In the genomic region with DNA sequence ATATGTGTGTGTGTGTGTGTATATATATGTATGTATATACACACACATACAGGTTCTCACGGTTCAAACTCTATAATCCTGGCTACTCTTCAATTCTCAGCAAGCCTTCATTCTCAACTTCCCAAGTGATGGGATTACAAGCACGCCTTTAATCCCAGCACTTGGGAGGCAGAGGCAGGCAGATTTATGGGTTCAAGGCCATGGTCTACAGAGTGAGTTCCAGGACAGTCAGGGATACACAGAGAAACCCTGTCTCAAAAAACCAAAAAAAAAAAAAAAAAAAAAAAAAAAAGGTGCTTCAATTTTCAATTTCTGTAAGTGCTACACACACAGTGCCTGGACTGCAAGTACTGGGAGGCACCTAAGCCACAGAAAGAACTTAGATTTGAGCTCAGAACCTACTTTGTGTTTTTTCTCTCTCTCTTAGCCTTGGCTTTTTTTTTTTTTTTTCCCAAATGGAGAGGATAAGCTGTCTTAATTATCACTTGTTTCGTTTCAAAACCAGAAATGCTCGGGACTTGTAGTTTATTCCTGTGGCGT, we compare ENCODE assay signal across 9 mouse cellular contexts. TPM values are rescaled to one million over a fixed set of nuclear protein-coding genes. Genes with fewer than 3 reads are reported as not detected.
A peak's percentile ranks its signal among the peaks of the same experiment; 100 is the strongest.
DNase-seq lines count a peak whose midpoint lies in the region; ATAC-seq and TF ChIP-seq lines count a peak whose summit lies in the region.
"Had no signal": no experiment of that assay in that cellular context is flagged by ENCODE, and none has a peak within 500 bp of the region (broad histone marks: within the 10 kb centered on the region; RNA-seq: fewer than 3 reads in every experiment).

No protein-coding gene starts in this region.

- 0 out of 2 replicates have a peak overlapping the region, but pooled peaks have one; percentile 41 for H3K27ac ChIP-seq in heart, embryonic 11.5 days (ENCODE audit: low read depth, low read length)
- peak overlapping the region; percentile 70 for H3K27ac ChIP-seq in heart, postnatal 0 days (ENCODE audit: low read depth)
- H3K27ac ChIP-seq in midbrain, embryonic 10.5 days (replicated peaks): peak overlapping the region; percentile 92; the same call in 1 of the 2 replicates

- no peak for TF ChIP-seq EP300 in heart, postnatal 0 days (IDR thresholded peaks at IDR 0.05; ENCODE audit: low read depth)

- peaks cover 7% of the 10 kb centered on the region; the same call in 1 of the 2 replicates for H3K4me1 ChIP-seq in heart, embryonic 11.5 days (ENCODE audit: control insufficient read depth, insufficient read depth, low read length)
- peaks cover 42% of the 10 kb centered on the region for H3K4me1 ChIP-seq in G1E (ENCODE audit: insufficient read depth, low read depth, low read length)
- peaks cover 10% of the 10 kb centered on the region; the same call in 1 of the 2 replicates for H3K4me1 ChIP-seq in heart, postnatal 0 days (ENCODE audit: control insufficient read depth, insufficient read depth)
- H3K4me1 ChIP-seq in midbrain, embryonic 10.5 days: peaks cover 20% of the 10 kb centered on the region

- ATAC-seq in heart, embryonic 11.5 days (replicated peaks; ENCODE audit: insufficient number of reproducible peaks, low FRiP score, low TSS enrichment): no peak
- no peak for ATAC-seq in G1E (ENCODE audit: extremely low read depth, insufficient number of reproducible peaks, low FRiP score, poor library complexity, severe bottlenecking)
- no peak for ATAC-seq in heart, postnatal 0 days (ENCODE audit: insufficient read depth, low read depth)
- ATAC-seq in megakaryocyte progenitor cell, adult 5-6 weeks (replicated peaks; ENCODE audit: poor library complexity): no peak

- H3K4me3 ChIP-seq in heart, embryonic 11.5 days (ENCODE audit: low read depth, low read length): peak overlapping the region; percentile 76
- peak overlapping the region; percentile 82; the same call in 1 of the 2 replicates for H3K4me3 ChIP-seq in G1E (ENCODE audit: low read depth, low read length)
- peak overlapping the region; percentile 82 for H3K4me3 ChIP-seq in heart, postnatal 0 days (ENCODE audit: low read depth, low read length)
- peak overlapping the region; percentile 88 for H3K4me3 ChIP-seq in midbrain, embryonic 10.5 days

- WGBS in heart, embryonic 11.5 days (ENCODE audit: insufficient replicate concordance): 48% methylated on average over 5 of the region's 5 CpGs
- 47% methylated on average over 5 of the region's 5 CpGs for WGBS in heart, postnatal 0 days
- 59% methylated on average over 5 of the region's 5 CpGs for WGBS in midbrain, embryonic 10.5 days

- no peak for TF ChIP-seq CTCF in G1E (IDR thresholded peaks at IDR 0.05; ENCODE audit: low read depth, low read length)
- TF ChIP-seq CTCF in heart, postnatal 0 days (IDR thresholded peaks at IDR 0.05; ENCODE audit: low read depth): no peak

- H3K4me2 ChIP-seq in heart, embryonic 11.5 days: peak overlapping the region; percentile 92
- H3K4me2 ChIP-seq in heart, postnatal 0 days (ENCODE audit: low read depth, low read length): peak overlapping the region; percentile 98

- H3K9me3 ChIP-seq in heart, embryonic 11.5 days (replicated peaks; ENCODE audit: control insufficient read depth, low read length): no peaks in the 10 kb centered on the region
- H3K9me3 ChIP-seq in G1E (replicated peaks): peaks cover 3% of the 10 kb centered on the region; the same call in 1 of the 2 replicates
- H3K9me3 ChIP-seq in heart, postnatal 0 days (replicated peaks; ENCODE audit: control insufficient read depth, low read length): no peaks in the 10 kb centered on the region
- no peaks in the 10 kb centered on the region for H3K9me3 ChIP-seq in midbrain, embryonic 10.5 days (replicated peaks)

- H3K9ac ChIP-seq in heart, embryonic 11.5 days (ENCODE audit: low read depth, low read length): 0 out of 2 replicates have a peak overlapping the region, but pooled peaks have one; percentile 6
- H3K9ac ChIP-seq in heart, postnatal 0 days (replicated peaks; ENCODE audit: low read depth, low read length): no peak overlapping the region

- no peaks in the 10 kb centered on the region for H3K27me3 ChIP-seq in heart, embryonic 11.5 days (ENCODE audit: control insufficient read depth, insufficient read depth, low read length)
- H3K27me3 ChIP-seq in G1E (ENCODE audit: insufficient read depth, low read length): no peaks in the 10 kb centered on the region
- H3K27me3 ChIP-seq in heart, postnatal 0 days (ENCODE audit: control insufficient read depth, insufficient read depth, low read length): no peaks in the 10 kb centered on the region
- H3K27me3 ChIP-seq in midbrain, embryonic 10.5 days (ENCODE audit: low read depth, poor library complexity, severe bottlenecking): no peaks in the 10 kb centered on the region

- no peak for DNase-seq in heart, adult 18-20 months
- no peak for DNase-seq in G1E (ENCODE audit: low spot score)
- DNase-seq in heart, postnatal 0 days (ENCODE audit: low spot score): no peak
- DNase-seq in midbrain, embryonic 10.5 days (ENCODE audit: low spot score): no peak
- DNase-seq in ovary, postnatal 14 days (ENCODE audit: low spot score): no peak
- DNase-seq in thymus, postnatal 4 days: no peak

- H3K36me3 ChIP-seq in heart, embryonic 11.5 days (ENCODE audit: control insufficient read depth, insufficient read depth, low read length): no peaks in the 10 kb centered on the region
- H3K36me3 ChIP-seq in G1E (replicated peaks): peaks cover 20% of the 10 kb centered on the region
- H3K36me3 ChIP-seq in heart, postnatal 0 days (replicated peaks; ENCODE audit: control insufficient read depth, insufficient read depth, low read length): no peaks in the 10 kb centered on the region
- no peaks in the 10 kb centered on the region for H3K36me3 ChIP-seq in midbrain, embryonic 10.5 days

RNA-seq across cellular contexts. Expression of a gene that starts 7.6 kb away (rescaled TPM):
- polyA plus RNA-seq in heart, embryonic 11.5 days (2014; fragmentation: Nextera tagmentation; extraction: Ambion mirVana): 7.9 and 10.1 TPM in 2 replicates
- 1 to 10 TPM; 4.8 to 5.3 TPM for total RNA-seq in heart, adult 18-20 months (2021)
- 28.6 and 31.6 TPM in 2 replicates for total RNA-seq in G1E (2014; fragmentation: Nextera tagmentation)
- total RNA-seq in G1E (2017): 41.0 and 41.8 TPM in 2 replicates
- polyA plus RNA-seq in G1E (2012): 92.3 and 106 TPM in 2 replicates
- total RNA-seq in heart, postnatal 0 days (2014; rRNA removed; ENCODE audit: low replicate concordance): 15.3 and 17.0 TPM in 2 replicates
- 4.0 and 5.3 TPM in 2 replicates for polyA plus RNA-seq in heart, postnatal 0 days (2015; fragmentation: Nextera tagmentation; extraction: Ambion mirVana)
- 3.9 and 4.4 TPM in 2 replicates for polyA plus RNA-seq in midbrain, embryonic 10.5 days (2016; fragmentation: Nextera tagmentation; extraction: Ambion mirVana)
- 2.4 and 2.6 TPM in 2 replicates for total RNA-seq in megakaryocyte progenitor cell, adult 5-6 weeks (2015)
- 3.4 and 5.2 TPM in 2 replicates for total RNA-seq in megakaryocyte progenitor cell, adult 5-6 weeks (2017)

RNA-seq across cellular contexts. Expression of a gene that starts 9.2 kb away (rescaled TPM):
- polyA plus RNA-seq in heart, embryonic 11.5 days (2014; fragmentation: Nextera tagmentation; extraction: Ambion mirVana): 6.7 and 8.4 TPM in 2 replicates
- total RNA-seq in heart, adult 18-20 months (2021): 1 to 10 TPM; 3.6 to 3.8 TPM
- total RNA-seq in G1E (2014; fragmentation: Nextera tagmentation): 41.9 and 57.6 TPM in 2 replicates
- 36.2 and 40.4 TPM in 2 replicates for total RNA-seq in G1E (2017)
- 5.5 and 5.6 TPM in 2 replicates for polyA plus RNA-seq in G1E (2012)
- total RNA-seq in heart, postnatal 0 days (2014; rRNA removed; ENCODE audit: low replicate concordance): 10.0 and 16.0 TPM in 2 replicates
- 4.2 and 4.5 TPM in 2 replicates for polyA plus RNA-seq in heart, postnatal 0 days (2015; fragmentation: Nextera tagmentation; extraction: Ambion mirVana)
- 9.0 TPM in 2 replicates for polyA plus RNA-seq in midbrain, embryonic 10.5 days (2016; fragmentation: Nextera tagmentation; extraction: Ambion mirVana)
- total RNA-seq in megakaryocyte progenitor cell, adult 5-6 weeks (2015): 15.7 and 19.8 TPM in 2 replicates
- 17.8 and 25.3 TPM in 2 replicates for total RNA-seq in megakaryocyte progenitor cell, adult 5-6 weeks (2017)

RNA-seq across cellular contexts. Expression of a gene that starts 29.0 kb away (rescaled TPM):
- 0.14 and 0.49 TPM in 2 replicates for polyA plus RNA-seq in heart, embryonic 11.5 days (2014; fragmentation: Nextera tagmentation; extraction: Ambion mirVana)
- under 1 TPM in 1 of 2 experiments, not detected in 1; 0.08 TPM for total RNA-seq in heart, adult 18-20 months (2021)
- total RNA-seq in G1E (2014; fragmentation: Nextera tagmentation) (0.23 and 3.1 TPM in 2 replicates), G1E (2017) (0.16 and 0.23 TPM in 2 replicates)
- polyA plus RNA-seq in G1E (2012): 0.09 TPM in 1 of 2 replicates, not detected in the other
- total RNA-seq in heart, postnatal 0 days (2014; rRNA removed; ENCODE audit: low replicate concordance): not detected in 2 replicates
- polyA plus RNA-seq in heart, postnatal 0 days (2015; fragmentation: Nextera tagmentation; extraction: Ambion mirVana): 0.04 and 0.05 TPM in 2 replicates
- polyA plus RNA-seq in midbrain, embryonic 10.5 days (2016; fragmentation: Nextera tagmentation; extraction: Ambion mirVana): 0.41 and 0.69 TPM in 2 replicates
- 0.15 TPM in 1 of 2 replicates, not detected in the other for total RNA-seq in megakaryocyte progenitor cell, adult 5-6 weeks (2015)
- total RNA-seq in megakaryocyte progenitor cell, adult 5-6 weeks (2017): 0.03 and 0.37 TPM in 2 replicates

RNA-seq across cellular contexts. Expression of a gene that starts 33.1 kb away (rescaled TPM):
- 21.0 and 27.1 TPM in 2 replicates for polyA plus RNA-seq in heart, embryonic 11.5 days (2014; fragmentation: Nextera tagmentation; extraction: Ambion mirVana)
- total RNA-seq in heart, adult 18-20 months (2021): 10 to 100 TPM; 45.2 to 45.7 TPM
- total RNA-seq in G1E (2014; fragmentation: Nextera tagmentation) (44.0 and 55.0 TPM in 2 replicates), G1E (2017) (84.0 and 90.5 TPM in 2 replicates)
- 65.5 and 69.5 TPM in 2 replicates for polyA plus RNA-seq in G1E (2012)
- total RNA-seq in heart, postnatal 0 days (2014; rRNA removed; ENCODE audit: low replicate concordance): 38.1 and 42.3 TPM in 2 replicates
- 24.0 and 24.6 TPM in 2 replicates for polyA plus RNA-seq in heart, postnatal 0 days (2015; fragmentation: Nextera tagmentation; extraction: Ambion mirVana)
- polyA plus RNA-seq in midbrain, embryonic 10.5 days (2016; fragmentation: Nextera tagmentation; extraction: Ambion mirVana): 8.2 and 8.9 TPM in 2 replicates
- 27.3 and 29.6 TPM in 2 replicates for total RNA-seq in megakaryocyte progenitor cell, adult 5-6 weeks (2015)
- 38.9 and 42.7 TPM in 2 replicates for total RNA-seq in megakaryocyte progenitor cell, adult 5-6 weeks (2017)

RNA-seq across cellular contexts. Expression of a gene that starts 48.3 kb away (rescaled TPM):
- 3.7 and 6.4 TPM in 2 replicates for polyA plus RNA-seq in heart, embryonic 11.5 days (2014; fragmentation: Nextera tagmentation; extraction: Ambion mirVana)
- not detected for total RNA-seq in heart, adult 18-20 months (2021)
- not detected in 2 replicates for total RNA-seq in G1E (2014; fragmentation: Nextera tagmentation)
- not detected in 2 replicates for total RNA-seq in G1E (2017)
- polyA plus RNA-seq in G1E (2012): not detected in 2 replicates
- not detected in 2 replicates for total RNA-seq in heart, postnatal 0 days (2014; rRNA removed; ENCODE audit: low replicate concordance)
- 0.23 and 0.25 TPM in 2 replicates for polyA plus RNA-seq in heart, postnatal 0 days (2015; fragmentation: Nextera tagmentation; extraction: Ambion mirVana)
- polyA plus RNA-seq in midbrain, embryonic 10.5 days (2016; fragmentation: Nextera tagmentation; extraction: Ambion mirVana): not detected in 2 replicates
- 1.2 TPM in 1 of 2 replicates, not detected in the other for total RNA-seq in megakaryocyte progenitor cell, adult 5-6 weeks (2015)
- not detected in 2 replicates for total RNA-seq in megakaryocyte progenitor cell, adult 5-6 weeks (2017)
- total RNA-seq: gastrocnemius, postnatal 14 days had no signal

Comparison
In these comparisons a context has a peak if more than half of its experiments do, and no peak if none do; other contexts are left out.
1. H3K27ac ChIP-seq: peak in every context shown above with its lines; median percentile 92 in midbrain, embryonic 10.5 days; 70 in heart, postnatal 0 days; 41 in heart, embryonic 11.5 days.